Mouse (Mus musculus): ENCODE data around the gene Dyrk1b. TPM values are rescaled to one million over a fixed set of nuclear protein-coding genes. Genes with fewer than 3 reads are reported as not detected.
"Not testable (repeated sequence)": the region's sequence is repeated elsewhere in the genome, so short reads cannot be mapped to it uniquely, and the experiment has no call there.

Gene Dyrk1b
- 21.5 and 22.8 TPM in 2 replicates for polyA plus RNA-seq (2016; fragmentation: Nextera tagmentation; extraction: Ambion mirVana)

DNA sequence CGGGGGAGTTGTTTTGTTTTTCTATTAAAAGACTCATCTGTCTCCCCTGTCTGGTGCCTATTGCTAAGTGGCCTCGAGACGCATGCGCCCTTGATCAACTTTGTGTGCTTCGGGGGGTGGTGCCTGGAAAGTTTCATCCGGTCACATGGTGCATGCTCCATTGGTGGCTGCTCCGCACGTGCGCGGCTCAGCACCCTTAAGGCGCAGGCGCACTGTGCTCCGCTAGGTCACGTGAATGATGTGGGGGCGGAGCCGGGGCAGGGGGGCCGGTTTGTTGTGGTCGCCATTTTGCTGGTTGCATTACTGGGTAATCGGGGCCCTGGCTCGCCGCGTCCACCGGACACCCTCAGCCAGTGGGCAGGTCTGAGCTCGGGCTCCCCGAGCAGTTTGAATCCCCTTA, at the start of gene Dyrk1b:
Dyrk1b (plus strand) TSS at position 242 of the 400 bp plus-strand sequence.
- peaks cover 14% of the 10 kb centered on the region for H3K4me1 ChIP-seq
- no peaks in the 10 kb centered on the region for H3K9me3 ChIP-seq
- WGBS = under 1% methylated on average over 25 of the region's 25 CpGs
- peak within 1 kb of the TSS; percentile 90 for H3K9ac ChIP-seq (replicated peaks)
- H3K36me3 ChIP-seq = peaks cover 67% of the 10 kb centered on the region
- H3K4me3 ChIP-seq = peak within 1 kb of the TSS; percentile 73
- ATAC-seq (ENCODE audit: low FRiP score, low read depth) = peak; percentile 84
- peak within 1 kb of the TSS; percentile 98 for H3K27ac ChIP-seq (replicated peaks)
- H3K4me2 ChIP-seq (replicated peaks) = peak within 1 kb of the TSS; percentile 77
- no peaks in the 10 kb centered on the region for H3K27me3 ChIP-seq

- WGBS = 61% methylated on average over 5 of the region's 5 CpGs
- Histone ChIP-seq H3K4me1 (no peaks in the 10 kb centered on the region), H3K9me3 (no peaks in the 10 kb centered on the region), H3K27me3 (no peaks in the 10 kb centered on the region), H3K9ac (replicated peaks) (no peak overlapping the region), H3K4me3 (no peak overlapping the region), H3K27ac (replicated peaks) (no peak overlapping the region), H3K4me2 (replicated peaks) (no peak overlapping the region), H3K36me3 (no peaks in the 10 kb centered on the region)
- ATAC-seq (ENCODE audit: low FRiP score, low read depth) = no peak
These were observed 41.7 kb upstream of the Dyrk1b start for GRCm38 (mm10) chr7:28137613-28138012.

DNA sequence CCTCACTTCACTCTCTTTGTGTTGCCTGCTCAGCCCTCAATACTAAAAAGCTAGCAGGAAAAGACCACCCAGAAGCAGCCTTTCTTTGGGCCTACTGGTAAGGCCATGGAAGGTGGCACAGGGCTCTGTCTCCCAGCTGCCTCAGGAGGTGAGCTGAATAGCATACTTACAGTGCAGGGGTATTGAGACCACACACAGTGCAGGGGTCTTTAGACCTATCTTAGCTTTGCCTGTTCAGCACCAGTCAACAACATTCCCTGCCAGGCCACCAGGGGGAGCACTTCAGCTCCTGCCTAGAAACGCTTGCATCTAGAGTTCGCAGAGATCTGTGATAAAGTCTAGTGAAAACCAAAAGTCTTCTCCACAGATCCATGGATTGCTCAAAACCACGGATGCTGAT, 31.0 kb upstream of the Dyrk1b start:
- no peaks in the 10 kb centered on the region for H3K4me1 ChIP-seq
- no peak overlapping the region for H3K4me2 ChIP-seq (replicated peaks)
- 0 out of 2 replicates have a peak, but pooled peaks cover 6% of the 10 kb centered on the region for H3K9me3 ChIP-seq
- no peaks in the 10 kb centered on the region for H3K36me3 ChIP-seq
- no peak overlapping the region for H3K9ac ChIP-seq (replicated peaks)
- peak; percentile 90 for ATAC-seq (ENCODE audit: low FRiP score, low read depth)
- H3K27me3 ChIP-seq = peaks cover 6% of the 10 kb centered on the region; the same call in 1 of the 2 replicates
- WGBS = 15% methylated on average over 3 of the region's 3 CpGs
- 0 out of 2 replicates have a peak overlapping the region, but pooled peaks have one; percentile 32 for H3K27ac ChIP-seq (replicated peaks)
- H3K4me3 ChIP-seq = no peak overlapping the region

DNA sequence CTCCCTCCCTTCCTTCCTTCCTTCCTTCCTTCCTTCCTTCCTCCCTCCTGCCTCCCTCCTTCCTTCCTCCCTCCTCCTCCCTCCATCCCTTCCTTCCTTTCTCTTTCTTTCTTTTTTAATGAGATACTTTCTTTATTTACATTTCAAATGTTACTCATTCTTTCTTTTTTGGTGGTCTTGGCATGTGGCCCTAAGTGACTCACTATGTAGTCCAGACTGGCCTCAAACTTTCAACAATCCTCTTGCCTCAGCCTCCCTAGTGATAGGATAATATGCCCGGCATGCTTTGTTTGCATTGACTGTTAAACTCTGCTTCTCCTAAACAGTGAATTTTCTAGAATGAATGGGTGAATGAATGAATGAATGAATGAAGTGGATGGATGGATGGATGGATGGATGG, 29.4 kb upstream of the Dyrk1b start:
- no peaks in the 10 kb centered on the region for H3K4me1 ChIP-seq
- no peak overlapping the region for H3K4me3 ChIP-seq
- no peaks in the 10 kb centered on the region for H3K36me3 ChIP-seq
- peaks cover 6% of the 10 kb centered on the region; the same call in 1 of the 2 replicates for H3K27me3 ChIP-seq
- no peak for ATAC-seq (ENCODE audit: low FRiP score, low read depth)
- WGBS = 90% methylated on average over 1 of the region's 1 CpGs
- no peak overlapping the region for H3K4me2 ChIP-seq (replicated peaks)
- H3K9me3 ChIP-seq = no peaks in the 10 kb centered on the region
- H3K9ac ChIP-seq (replicated peaks) = no peak overlapping the region
- H3K27ac ChIP-seq (replicated peaks) = no peak overlapping the region

DNA sequence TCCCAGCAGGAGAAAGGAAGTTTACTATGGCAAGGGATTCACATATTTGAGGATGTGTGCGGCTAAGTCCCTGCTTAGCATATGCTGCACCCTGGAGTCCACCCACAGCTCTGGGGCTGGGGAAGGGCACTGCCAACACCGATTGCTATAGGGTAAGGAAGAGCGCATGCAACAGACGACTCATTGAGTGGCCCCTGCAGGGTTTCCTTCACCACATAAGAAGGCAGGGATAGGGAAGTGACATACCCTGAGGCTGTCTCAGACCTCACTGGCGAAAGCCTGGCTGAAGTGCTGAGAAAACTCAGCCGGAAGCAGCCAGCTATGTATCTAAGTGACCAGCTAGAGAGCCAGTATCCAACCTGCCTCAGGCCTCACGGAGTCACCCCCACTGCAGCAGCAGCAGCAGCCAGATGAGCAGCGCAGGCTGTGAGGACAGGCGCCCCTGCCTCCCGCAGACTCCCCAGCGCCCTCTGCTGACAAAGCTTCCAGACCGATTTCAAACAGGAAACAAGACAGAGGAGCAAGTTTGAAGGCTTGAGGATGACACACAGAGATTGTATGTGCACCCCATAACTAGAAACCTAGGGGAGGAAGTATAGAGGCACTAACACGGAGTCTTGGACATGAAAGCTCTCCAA, 27.6 kb upstream of the Dyrk1b start:
- no peaks in the 10 kb centered on the region for H3K36me3 ChIP-seq
- H3K4me3 ChIP-seq = no peak overlapping the region
- H3K27me3 ChIP-seq = peaks cover 2% of the 10 kb centered on the region; the same call in 1 of the 2 replicates
- no peaks in the 10 kb centered on the region for H3K4me1 ChIP-seq
- H3K9ac ChIP-seq (replicated peaks) = no peak overlapping the region; the same call in 1 of the 2 replicates
- H3K4me2 ChIP-seq (replicated peaks) = peak overlapping the region; percentile 19; the same call in 1 of the 2 replicates
- ATAC-seq (ENCODE audit: low FRiP score, low read depth) = no peak
- 16% methylated on average over 13 of the region's 13 CpGs for WGBS
- H3K9me3 ChIP-seq = no peaks in the 10 kb centered on the region
- H3K27ac ChIP-seq (replicated peaks) = no peak overlapping the region

DNA sequence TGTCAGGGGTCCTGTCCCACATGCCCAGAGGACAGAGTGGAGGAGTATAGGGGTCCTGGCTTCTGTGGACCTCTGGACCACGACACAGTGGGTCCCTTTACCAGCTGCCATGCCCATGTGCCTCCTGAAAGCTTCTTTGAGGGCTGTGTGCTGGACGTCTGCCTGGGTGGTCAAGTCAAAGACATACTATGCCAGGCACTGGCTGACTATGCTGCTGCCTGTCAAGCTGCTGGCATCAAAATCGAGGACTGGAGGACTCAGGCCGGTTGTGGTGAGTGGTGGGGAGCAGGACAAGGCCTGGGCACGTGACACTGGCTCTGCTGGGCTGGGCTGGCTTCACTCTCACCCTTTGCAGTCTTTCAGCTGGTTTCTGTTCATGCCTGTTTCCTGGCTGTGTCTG, 25.7 kb upstream of the Dyrk1b start:
- not testable (repeated sequence) for H3K27ac ChIP-seq (replicated peaks); H3K4me2 ChIP-seq (replicated peaks); H3K27me3 ChIP-seq; ATAC-seq (ENCODE audit: low FRiP score, low read depth); H3K9me3 ChIP-seq; H3K36me3 ChIP-seq; H3K4me3 ChIP-seq; H3K9ac ChIP-seq (replicated peaks); H3K4me1 ChIP-seq
- WGBS = 36% methylated on average over 5 of the region's 5 CpGs

GRCm38 (mm10) chr7:28159292-28159691, 20.0 kb upstream of the Dyrk1b start:
- Histone ChIP-seq H3K27ac (replicated peaks) (no peak overlapping the region), H3K9me3 (no peaks in the 10 kb centered on the region), H3K4me3 (no peak overlapping the region), H3K4me2 (replicated peaks) (no peak overlapping the region), H3K36me3 (no peaks in the 10 kb centered on the region), H3K9ac (replicated peaks) (no peak overlapping the region), H3K4me1 (no peaks in the 10 kb centered on the region), H3K27me3 (no peaks in the 10 kb centered on the region)
- no peak for ATAC-seq (ENCODE audit: low FRiP score, low read depth)
- 79% methylated on average over 6 of the region's 6 CpGs for WGBS

GRCm38 (mm10) chr7:28159893-28160292, 19.4 kb upstream of the Dyrk1b start:
- no peaks in the 10 kb centered on the region for H3K4me1 ChIP-seq
- H3K4me2 ChIP-seq (replicated peaks) = no peak overlapping the region
- ATAC-seq (ENCODE audit: low FRiP score, low read depth) = no peak
- 81% methylated on average over 3 of the region's 3 CpGs for WGBS
- no peaks in the 10 kb centered on the region for H3K9me3 ChIP-seq
- H3K27ac ChIP-seq (replicated peaks) = no peak overlapping the region
- H3K4me3 ChIP-seq = no peak overlapping the region
- no peaks in the 10 kb centered on the region for H3K27me3 ChIP-seq
- no peak overlapping the region for H3K9ac ChIP-seq (replicated peaks)
- H3K36me3 ChIP-seq = no peaks in the 10 kb centered on the region

DNA sequence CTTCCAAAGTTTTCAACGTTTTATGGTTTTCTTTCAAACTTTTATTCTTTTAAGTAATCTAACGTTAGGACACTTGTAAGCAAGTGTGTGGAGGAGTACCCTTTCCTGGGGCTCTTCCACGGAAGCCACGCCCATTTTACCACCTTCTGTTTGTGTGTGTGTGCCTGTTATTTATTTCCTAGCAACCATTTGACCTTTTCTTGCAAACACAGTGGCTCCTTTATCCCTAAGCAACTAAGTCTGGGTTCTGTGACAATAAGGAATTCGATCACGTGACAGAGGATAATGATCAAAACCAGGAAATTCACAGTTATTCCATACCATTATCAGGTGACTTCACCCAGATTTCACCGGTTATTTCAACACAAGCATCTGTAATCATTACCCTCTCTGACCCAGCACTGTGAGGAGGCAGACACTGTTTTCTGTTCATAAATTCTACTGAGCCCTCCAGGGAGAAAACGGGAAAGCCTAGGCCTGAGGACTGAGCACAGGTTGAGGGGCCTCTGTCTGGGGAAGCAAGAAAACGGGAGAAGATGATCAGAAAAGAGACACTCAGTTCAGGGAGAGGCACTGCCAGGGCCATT, 18.0 kb upstream of the Dyrk1b start:
- Histone ChIP-seq H3K36me3 (no peaks in the 10 kb centered on the region), H3K9me3 (no peaks in the 10 kb centered on the region), H3K4me3 (no peak overlapping the region), H3K27ac (replicated peaks) (no peak overlapping the region), H3K4me2 (replicated peaks) (no peak overlapping the region), H3K4me1 (no peaks in the 10 kb centered on the region), H3K9ac (replicated peaks) (no peak overlapping the region), H3K27me3 (no peaks in the 10 kb centered on the region)
- no peak for ATAC-seq (ENCODE audit: low FRiP score, low read depth)
- WGBS = 61% methylated on average over 9 of the region's 9 CpGs

- H3K4me3 ChIP-seq = no peak overlapping the region
- no peak overlapping the region for H3K27ac ChIP-seq (replicated peaks)
- 73% methylated on average over 6 of the region's 6 CpGs for WGBS
- no peak for ATAC-seq (ENCODE audit: low FRiP score, low read depth)
- no peaks in the 10 kb centered on the region for H3K36me3 ChIP-seq
- no peaks in the 10 kb centered on the region for H3K9me3 ChIP-seq
- no peak overlapping the region for H3K4me2 ChIP-seq (replicated peaks)
- H3K27me3 ChIP-seq = no peaks in the 10 kb centered on the region
- H3K9ac ChIP-seq (replicated peaks) = no peak overlapping the region
- H3K4me1 ChIP-seq = peaks cover 13% of the 10 kb centered on the region
These were observed 13.9 kb upstream of the Dyrk1b start for GRCm38 (mm10) chr7:28165406-28165805.

- WGBS = 10% methylated on average over 9 of the region's 9 CpGs
- Histone ChIP-seq H3K9me3 (no peaks in the 10 kb centered on the region), H3K27me3 (no peaks in the 10 kb centered on the region), H3K4me3 (peak overlapping the region; percentile 83), H3K27ac (replicated peaks) (peak overlapping the region; percentile 54), H3K9ac (replicated peaks) (peak overlapping the region; percentile 64), H3K4me1 (peaks cover 26% of the 10 kb centered on the region), H3K4me2 (replicated peaks) (peak overlapping the region; percentile 94), H3K36me3 (no peaks in the 10 kb centered on the region)
- ATAC-seq (ENCODE audit: low FRiP score, low read depth) = no peak
These were observed 10.8 kb upstream of the Dyrk1b start for GRCm38 (mm10) chr7:28168320-28169115.

Data from midbrain, embryonic 12.5 days (tissue).